Mouse (Mus musculus) testis, adult 10 weeks (tissue): ENCODE measurements around the gene Olfr181. TPM values are rescaled to one million over a fixed set of nuclear protein-coding genes. Genes with fewer than 3 reads are reported as not detected.

Experiments used
- polyA plus RNA-seq: library from polyadenylated mRNA; stranded (reverse); fragments of 350-450 nt; fragmentation: Illumina TruSeq; extraction: RNeasy Lipid Tissue Mini Kit (QIAGEN cat#74804); gene quantifications from one replicate; pipeline ENCODE4 v1.2.3, GENCODE M21; 2014; ENCODE audit warnings: low read depth, low replicate concordance

The Olfr181 gene
- polyA plus RNA-seq, result 1.5 TPM

GRCm38 (mm10) chr16:58928655-58929054, at the start of gene Olfr181:
Gene Olfr181, minus strand, starts transcription at chr16:58928755.

DNA sequence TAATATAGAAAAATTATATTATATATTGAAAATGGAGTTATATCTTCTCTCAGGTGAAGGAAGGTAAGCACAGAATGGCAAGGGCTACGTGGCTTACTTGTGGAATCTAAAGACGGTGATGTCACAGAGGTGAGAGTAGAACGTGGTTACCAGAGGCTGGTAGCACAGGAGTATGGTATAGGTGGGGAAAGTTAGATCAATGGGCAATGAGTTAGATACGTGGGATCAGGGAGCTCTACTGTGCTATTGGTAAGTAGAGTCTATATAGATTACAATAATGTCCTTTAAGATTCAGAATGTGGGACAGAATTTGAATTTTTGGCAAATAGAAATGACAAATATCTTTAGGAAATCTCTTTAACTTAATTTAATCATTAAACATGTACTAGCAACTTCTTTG, 737 bp upstream of the Olfr181 start, which contains the start of gene Olfr180:
TSS of gene Olfr180 (minus strand) at position 101 of the 400 bp plus-strand sequence.

GRCm38 (mm10) chr16:58891963-58892362, 36.6 kb downstream of the Olfr181 start, which contains the start of gene Olfr178:
Gene Olfr178, minus strand, starts transcription at chr16:58892063.

Other genes starting within 250 kb of the Olfr181 start
- gene Gpr15, start 209.7 kb downstream of the Olfr181 start, polyA plus RNA-seq, result 1.5 TPM
- 57.0 TPM for gene Cldnd1, start 200.8 kb downstream of the Olfr181 start, polyA plus RNA-seq
- not detected for gene Olfr172, start 165.6 kb downstream of the Olfr181 start, polyA plus RNA-seq
- not detected for gene Olfr173, start 128.5 kb downstream of the Olfr181 start, polyA plus RNA-seq
- gene Olfr175-ps1, start 102.0 kb downstream of the Olfr181 start, polyA plus RNA-seq, result not detected
- gene Olfr177, start 54.0 kb downstream of the Olfr181 start, polyA plus RNA-seq, result not detected
- gene Olfr178, start 36.7 kb downstream of the Olfr181 start, polyA plus RNA-seq, result not detected
- gene Olfr180, start 637 bp upstream of the Olfr181 start, polyA plus RNA-seq, result 0.92 TPM
- 1.1 TPM for gene Olfr183, start 66.6 kb upstream of the Olfr181 start, polyA plus RNA-seq
- gene Olfr186, start 101.5 kb upstream of the Olfr181 start, polyA plus RNA-seq, result not detected
- gene Olfr187, start 111.0 kb upstream of the Olfr181 start, polyA plus RNA-seq, result not detected
- gene Olfr190, start 149.2 kb upstream of the Olfr181 start, polyA plus RNA-seq, result not detected
- not detected for gene Olfr191, start 161.1 kb upstream of the Olfr181 start, polyA plus RNA-seq
- gene Olfr193, start 183.1 kb upstream of the Olfr181 start, polyA plus RNA-seq, result not detected
- gene Olfr194, start 192.3 kb upstream of the Olfr181 start, polyA plus RNA-seq, result 0.11 TPM
- not detected for gene Olfr195, start 218.3 kb upstream of the Olfr181 start, polyA plus RNA-seq
- gene Olfr196, start 241.7 kb upstream of the Olfr181 start, polyA plus RNA-seq, result 0.11 TPM